Mouse (Mus musculus) duodenum, adult 2 months (tissue): Measurements from ENCODE around the gene Poln. TPM values are rescaled to one million over a fixed set of nuclear protein-coding genes. Genes with fewer than 3 reads are reported as not detected.

Experiments used
- polyA plus RNA-seq: library from polyadenylated mRNA; depleted of rRNA; stranded (reverse); fragments of >200 nt; gene quantifications from 2 replicates; pipeline ENCODE4 v1.2.3, GENCODE M21; 2012; ENCODE audit warnings: low replicate concordance; rRNA removed

The Poln gene
- polyA plus RNA-seq, result 0.17 TPM in 1 of 2 replicates, not detected in the other

GRCm38 (mm10) chr5:34168950-34169891 is at the start of gene Poln, which contains the start of gene Haus3:
Poln (minus strand) TSS chr5:34169448.
Haus3 (minus strand) TSS chr5:34169527.

GRCm38 (mm10) chr5:34187601-34188316 is 18.5 kb upstream of the Poln start, which contains the start of gene Mxd4:
Mxd4 (minus strand) TSS chr5:34187720.

GRCm38 (mm10) chr5:33995843-33996693 is 173.2 kb downstream of the Poln start, which contains the start of gene Nat8l:
Nat8l (plus strand) TSS chr5:33995984.

GRCm38 (mm10) chr5:33983309-33984121 is 185.7 kb downstream of the Poln start, which contains the start of gene Gm1673:
Gm1673 (plus strand) TSS chr5:33983433.

Other genes with a start within 250 kb of the Poln start
- gene Nelfa, start 233.0 kb downstream of the Poln start, polyA plus RNA-seq, result 24.5 and 33.3 TPM in 2 replicates
- gene Gm1673, start 186.0 kb downstream of the Poln start, polyA plus RNA-seq, result 8.6 and 11.1 TPM in 2 replicates
- 0.26 and 1.4 TPM in 2 replicates for gene Nat8l, start 173.5 kb downstream of the Poln start, polyA plus RNA-seq
- gene Haus3, start 79 bp upstream of the Poln start, polyA plus RNA-seq, result 0.07 and 0.09 TPM in 2 replicates
- gene Mxd4, start 18.3 kb upstream of the Poln start, polyA plus RNA-seq, result 105 and 107 TPM in 2 replicates
- gene Zfyve28, start 119.0 kb upstream of the Poln start, polyA plus RNA-seq, result 1.4 and 2.6 TPM in 2 replicates
- not detected in 2 replicates for gene Cfap99, start 119.2 kb upstream of the Poln start, polyA plus RNA-seq
- gene Rnf4, start 166.8 kb upstream of the Poln start, polyA plus RNA-seq, result 18.7 and 19.7 TPM in 2 replicates
- 12.9 and 15.7 TPM in 2 replicates for gene Fam193a, start 200.5 kb upstream of the Poln start, polyA plus RNA-seq